Mouse (Mus musculus) fat pad, adult 2 months (tissue): ENCODE measurements around the gene Calm3.

Experiments used
- DNase-seq: peaks from one replicate; pipeline ENCODE4 v3.0.0-alpha.2; 2011; ENCODE audit warnings: low read depth, low spot score; ENCODE audit errors: extremely low read depth

The Calm3 gene

GRCm38 (mm10) chr7:16915461-16916340 lies 8.2 kb downstream of the Calm3 start:
- no peak for DNase-seq

DNA sequence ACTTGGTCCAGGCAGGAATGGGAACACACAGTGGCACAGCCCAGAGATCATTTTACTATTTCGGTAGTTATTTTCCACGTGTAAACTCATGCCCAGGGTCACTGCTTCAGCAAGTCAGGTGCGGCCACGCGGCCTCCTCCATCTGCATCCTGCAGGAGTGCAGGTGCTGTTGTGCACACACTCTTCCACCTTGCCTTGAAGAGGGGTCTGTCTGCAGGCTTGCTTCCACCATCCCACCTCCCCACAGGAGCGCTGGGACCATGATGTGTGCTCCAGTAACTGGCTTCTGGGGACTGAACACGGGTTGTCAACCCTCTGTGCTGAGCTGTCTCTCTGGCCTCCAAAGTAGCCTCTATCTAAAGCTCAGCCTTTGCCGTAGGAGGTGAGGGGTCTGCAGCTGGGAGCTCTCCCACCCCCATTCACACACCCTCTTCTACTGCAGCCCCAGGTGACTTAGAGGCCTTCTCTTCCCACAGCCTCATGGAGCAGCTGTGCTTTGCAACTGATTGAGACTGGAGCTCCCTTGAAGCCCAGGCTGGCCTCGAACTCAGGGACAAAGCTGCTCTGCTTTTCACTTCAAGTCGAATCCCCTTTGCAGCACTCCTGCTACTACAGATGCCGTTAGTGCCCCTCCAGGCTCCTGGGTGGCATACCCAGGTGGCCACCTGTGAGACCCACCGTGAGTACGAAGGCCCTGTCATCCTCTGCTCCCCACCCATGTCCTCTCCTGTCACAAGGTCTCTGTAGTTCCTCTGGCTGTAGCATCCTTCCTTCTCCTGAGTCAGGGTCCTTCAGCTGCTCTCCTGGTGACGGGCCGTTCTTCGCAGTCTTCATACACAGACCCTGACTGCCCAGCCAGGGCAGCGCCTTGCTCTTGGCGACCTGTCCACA lies 9.2 kb downstream of the Calm3 start:
- DNase-seq: no peak

DNA sequence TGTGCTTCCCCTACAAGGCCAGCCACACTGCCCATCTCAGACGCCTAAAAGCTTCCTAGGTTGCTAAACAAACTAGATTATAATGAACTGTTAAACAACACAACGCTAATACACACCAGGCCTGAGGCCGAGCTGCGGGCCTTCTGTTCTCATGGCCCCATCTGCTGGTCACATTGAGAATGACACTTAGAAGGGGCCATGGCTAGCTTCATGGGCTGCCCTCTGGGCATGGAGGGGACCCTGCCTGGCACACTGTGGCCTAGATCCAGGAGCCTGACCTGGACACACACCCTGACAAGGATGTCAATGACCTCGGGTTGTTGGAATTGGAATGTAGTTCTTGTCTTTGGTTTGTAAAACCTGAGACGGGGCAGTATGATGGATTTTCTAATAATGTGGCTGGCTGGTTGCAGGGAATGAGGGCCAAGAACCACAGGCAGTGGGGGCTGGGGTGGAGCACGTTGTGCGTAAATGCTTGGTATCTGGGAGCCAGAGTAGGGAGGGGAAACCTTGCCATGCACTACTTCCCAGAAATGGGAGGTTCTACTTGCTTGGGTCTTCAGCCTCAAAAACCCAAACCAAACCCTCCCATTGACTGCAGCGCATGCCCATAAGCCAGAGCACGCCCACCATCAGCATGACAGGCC lies 10.0 kb downstream of the Calm3 start:
- no peak for DNase-seq

DNA sequence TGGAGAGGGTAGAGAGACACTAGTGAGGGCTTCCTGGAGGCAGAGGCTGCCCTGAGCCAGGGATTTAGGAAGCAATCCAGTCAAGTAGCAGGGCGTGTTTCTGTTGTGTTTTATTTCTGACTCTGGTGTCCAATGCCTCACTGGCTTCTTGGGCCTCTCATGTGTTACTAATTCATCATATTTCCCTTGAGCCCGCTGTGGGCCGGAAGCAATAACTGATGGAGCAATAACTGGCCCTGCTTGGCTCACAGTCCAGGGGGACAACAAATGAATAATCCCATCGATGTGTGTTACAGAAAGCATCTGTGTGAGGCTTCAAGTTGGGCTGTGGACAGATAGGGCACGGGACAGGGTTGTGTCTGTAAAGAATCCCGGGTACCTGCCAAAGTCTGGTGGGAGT lies 11.6 kb downstream of the Calm3 start:
- no peak for DNase-seq

- DNase-seq: no peak
Measured at GRCm38 (mm10) chr7:16911904-16912303, 12.0 kb downstream of the Calm3 start.

DNA sequence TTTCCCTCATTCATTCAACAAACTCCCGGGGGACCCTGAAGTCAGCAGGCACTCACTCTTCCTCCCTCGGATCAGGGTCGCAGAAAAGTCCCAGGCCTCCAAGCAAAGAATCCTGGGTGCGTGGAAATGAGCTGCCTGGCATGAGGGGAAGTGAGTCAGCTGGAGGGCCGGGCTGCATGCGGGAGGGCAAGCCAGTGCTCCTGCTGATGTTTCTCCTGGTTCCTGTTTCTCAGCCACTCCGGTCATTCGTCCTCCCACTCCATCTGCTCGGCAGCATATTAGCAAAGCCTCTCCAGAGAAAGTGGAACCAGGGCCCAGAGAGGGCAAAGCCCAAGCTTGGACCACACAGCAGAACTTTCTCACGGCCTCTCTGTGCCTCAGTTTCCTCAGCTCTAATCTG lies 14.0 kb downstream of the Calm3 start:
- DNase-seq: no peak

DNA sequence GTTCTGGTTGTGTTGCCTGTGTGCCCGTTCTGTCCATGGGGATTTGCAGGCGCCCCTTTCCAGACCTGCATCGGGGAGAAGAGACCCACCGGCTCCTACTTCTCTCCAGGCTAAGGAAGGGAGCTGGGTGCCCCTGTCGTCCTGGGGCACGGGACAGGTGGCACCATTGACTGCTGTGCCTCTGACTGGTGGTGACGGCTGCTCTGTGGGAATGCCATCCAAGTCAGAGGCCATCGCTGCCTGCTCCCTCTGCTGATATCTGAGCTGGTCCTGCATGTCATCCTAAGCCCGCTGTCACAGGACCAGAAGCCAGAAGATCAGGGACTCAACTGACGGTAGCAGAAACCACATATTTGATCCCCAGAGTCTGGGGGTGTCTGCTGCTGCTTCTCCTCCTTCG lies 15.1 kb downstream of the Calm3 start:
- DNase-seq: no peak

GRCm38 (mm10) chr7:16908367-16908766 lies 15.5 kb downstream of the Calm3 start:
- no peak for DNase-seq

DNA sequence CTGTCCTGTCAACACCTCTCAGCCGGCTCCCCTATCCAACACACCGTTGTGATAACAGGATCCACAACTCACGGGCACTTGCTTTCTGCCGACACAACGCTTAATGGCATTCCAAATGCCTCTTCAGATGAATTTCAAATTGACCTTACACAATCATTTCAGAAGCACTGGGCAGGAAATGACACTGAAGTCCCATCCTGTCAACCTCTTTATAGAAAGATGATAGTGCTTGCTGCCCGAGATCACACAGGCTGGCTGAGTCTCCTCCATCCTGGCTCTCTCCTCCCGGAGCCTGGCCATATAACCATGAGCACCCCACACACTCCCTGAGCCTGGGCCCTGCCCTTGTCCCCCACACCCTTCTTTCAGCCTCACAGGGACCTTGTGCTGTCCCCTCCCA lies 16.1 kb downstream of the Calm3 start:
- DNase-seq: no peak

GRCm38 (mm10) chr7:16906889-16907559 lies 16.9 kb downstream of the Calm3 start:
- no peak for DNase-seq

DNA sequence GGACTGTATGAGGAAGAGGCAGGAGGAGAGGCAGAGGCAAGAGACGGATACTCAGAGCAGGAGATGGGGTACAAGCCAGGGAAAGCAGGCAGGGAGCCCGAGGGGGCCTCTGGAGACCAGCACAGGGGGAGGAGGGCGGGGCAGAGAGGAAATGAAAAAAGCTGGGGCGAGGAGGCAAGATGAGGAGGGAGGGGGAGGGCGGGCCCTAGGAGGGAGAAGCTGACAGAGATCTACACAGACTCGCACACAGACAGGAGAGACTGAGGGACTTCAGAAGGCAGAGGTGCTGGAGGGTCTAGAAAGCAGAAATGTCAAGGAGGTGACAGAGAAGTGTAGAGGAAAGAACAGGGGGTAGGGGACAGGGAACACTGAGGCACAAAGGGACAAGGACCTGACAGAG lies 17.6 kb downstream of the Calm3 start, which contains the start of gene Ptgir:
Gene Ptgir, plus strand, starts transcription at position 210 of the 400 bp plus-strand sequence.
- DNase-seq: no peak

- no peak for DNase-seq
Measured at GRCm38 (mm10) chr7:16905491-16906021, 18.4 kb downstream of the Calm3 start.

GRCm38 (mm10) chr7:16904120-16904675 lies 19.7 kb downstream of the Calm3 start:
- DNase-seq: no peak

DNA sequence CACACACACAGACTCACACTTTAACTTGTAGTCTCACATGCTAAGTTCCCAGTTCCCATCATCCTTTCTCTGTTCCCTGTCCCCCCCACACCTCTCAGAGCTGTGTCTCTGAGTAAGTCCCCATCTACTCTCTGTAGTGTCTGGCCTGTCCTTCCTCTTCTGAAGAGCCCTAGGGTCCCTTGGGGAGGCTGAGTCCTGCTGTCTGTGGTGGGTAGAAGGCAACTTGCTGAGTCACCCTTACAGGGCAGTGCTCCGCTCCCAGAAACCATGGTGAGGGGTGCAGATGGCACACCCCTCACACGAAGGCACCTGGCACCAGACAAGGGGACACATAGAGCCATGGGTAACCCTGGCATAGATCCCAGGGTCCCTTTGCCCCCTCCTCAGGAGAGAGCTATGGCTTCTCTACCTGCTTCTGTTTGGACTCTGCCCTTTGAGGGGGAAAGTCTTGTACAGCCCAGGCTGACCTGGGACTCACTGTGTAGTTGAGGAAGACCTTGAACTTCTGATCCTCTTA lies 20.4 kb downstream of the Calm3 start:
- DNase-seq: no peak

DNA sequence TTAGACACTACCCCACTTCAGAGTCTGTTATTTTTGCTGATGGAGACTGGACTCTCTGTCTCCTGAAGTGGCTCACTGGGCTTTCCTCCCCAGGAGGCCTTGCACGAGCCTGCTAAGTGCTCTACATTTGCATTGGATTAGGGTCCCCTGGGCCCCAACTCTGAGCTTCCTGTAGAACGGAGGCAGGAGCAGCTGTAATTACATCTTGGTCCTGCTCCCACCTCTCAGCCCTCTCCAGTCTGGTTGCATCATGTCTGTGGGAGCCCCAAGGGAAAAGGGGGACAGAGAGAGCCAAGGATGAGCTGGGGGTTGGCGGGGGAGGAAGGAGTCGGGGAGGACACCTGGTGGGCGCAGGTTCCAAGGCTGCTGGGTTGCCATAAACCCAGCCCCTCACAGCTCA lies 23.4 kb downstream of the Calm3 start:
- DNase-seq: no peak

DNA sequence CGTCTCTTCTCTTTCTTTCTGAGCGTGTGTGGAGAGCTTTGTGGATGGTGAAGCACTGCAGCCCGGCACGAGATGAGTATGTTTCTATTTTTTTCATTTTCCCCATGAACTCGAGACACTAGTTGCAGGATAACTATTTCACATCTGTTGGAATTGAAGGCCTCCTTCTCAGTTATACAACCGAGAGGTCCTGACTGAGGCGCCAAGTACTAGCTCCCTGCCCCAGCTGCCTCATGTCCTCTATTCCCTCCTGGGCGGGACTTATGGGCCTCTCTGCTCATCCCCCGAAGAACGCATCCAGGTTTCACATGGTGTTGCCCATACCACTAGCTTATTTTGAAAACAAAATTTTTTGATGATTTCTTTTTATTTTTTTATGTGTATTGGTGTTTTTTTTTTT lies 28.4 kb downstream of the Calm3 start:
- DNase-seq: no peak

DNA sequence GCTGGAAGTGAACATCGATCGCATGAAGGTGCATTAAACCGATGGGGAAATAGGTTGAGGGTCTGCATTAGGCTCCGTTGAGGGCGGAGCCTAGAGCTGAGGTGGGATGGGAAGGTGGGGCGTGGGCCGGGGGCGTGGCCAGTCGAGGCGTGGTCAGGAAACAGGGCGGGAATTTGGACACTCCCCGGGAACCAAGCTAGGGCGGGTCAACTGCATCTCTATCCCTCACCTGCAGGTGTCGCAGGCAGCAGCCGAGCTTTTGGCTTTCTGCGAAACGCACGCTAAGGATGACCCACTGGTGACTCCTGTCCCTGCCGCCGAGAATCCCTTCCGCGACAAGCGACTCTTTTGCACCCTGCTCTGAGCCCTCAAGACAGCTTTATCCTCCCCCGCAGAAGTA lies 28.9 kb downstream of the Calm3 start:
- DNase-seq: no peak

GRCm38 (mm10) chr7:16894279-16894678 lies 29.6 kb downstream of the Calm3 start:
- no peak for DNase-seq

DNA sequence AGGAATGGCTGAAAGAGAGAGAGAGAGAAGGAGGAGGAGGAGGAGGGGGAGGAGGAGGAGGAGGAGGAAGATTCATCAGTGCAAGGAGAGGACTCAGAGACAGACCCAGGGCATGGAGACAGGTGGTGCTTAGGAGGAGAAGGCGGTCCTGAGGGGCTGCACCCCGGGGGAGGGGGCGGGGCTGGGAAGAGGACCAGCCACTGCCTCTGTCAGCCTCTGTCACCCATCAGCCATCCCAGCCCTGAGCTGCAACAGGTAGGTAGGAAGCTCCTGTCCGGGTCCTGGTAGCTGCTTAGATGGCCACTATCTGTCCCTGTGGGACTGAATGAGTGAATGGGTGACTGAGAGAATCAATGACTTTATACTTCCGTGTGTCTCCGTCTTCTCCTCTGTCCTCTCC lies 30.3 kb downstream of the Calm3 start:
- DNase-seq: no peak

GRCm38 (mm10) chr7:16892352-16892730 lies 31.6 kb downstream of the Calm3 start:
- no peak for DNase-seq
